Mouse (Mus musculus): ENCODE data around the gene Prps1. TPM values are rescaled to one million over a fixed set of nuclear protein-coding genes. Genes with fewer than 3 reads are reported as not detected.
"Not testable (repeated sequence)": the region's sequence is repeated elsewhere in the genome, so short reads cannot be mapped to it uniquely, and the experiment has no call there.

Prps1 gene
- polyA plus RNA-seq, 1 experiment = 17.8 TPM

DNA sequence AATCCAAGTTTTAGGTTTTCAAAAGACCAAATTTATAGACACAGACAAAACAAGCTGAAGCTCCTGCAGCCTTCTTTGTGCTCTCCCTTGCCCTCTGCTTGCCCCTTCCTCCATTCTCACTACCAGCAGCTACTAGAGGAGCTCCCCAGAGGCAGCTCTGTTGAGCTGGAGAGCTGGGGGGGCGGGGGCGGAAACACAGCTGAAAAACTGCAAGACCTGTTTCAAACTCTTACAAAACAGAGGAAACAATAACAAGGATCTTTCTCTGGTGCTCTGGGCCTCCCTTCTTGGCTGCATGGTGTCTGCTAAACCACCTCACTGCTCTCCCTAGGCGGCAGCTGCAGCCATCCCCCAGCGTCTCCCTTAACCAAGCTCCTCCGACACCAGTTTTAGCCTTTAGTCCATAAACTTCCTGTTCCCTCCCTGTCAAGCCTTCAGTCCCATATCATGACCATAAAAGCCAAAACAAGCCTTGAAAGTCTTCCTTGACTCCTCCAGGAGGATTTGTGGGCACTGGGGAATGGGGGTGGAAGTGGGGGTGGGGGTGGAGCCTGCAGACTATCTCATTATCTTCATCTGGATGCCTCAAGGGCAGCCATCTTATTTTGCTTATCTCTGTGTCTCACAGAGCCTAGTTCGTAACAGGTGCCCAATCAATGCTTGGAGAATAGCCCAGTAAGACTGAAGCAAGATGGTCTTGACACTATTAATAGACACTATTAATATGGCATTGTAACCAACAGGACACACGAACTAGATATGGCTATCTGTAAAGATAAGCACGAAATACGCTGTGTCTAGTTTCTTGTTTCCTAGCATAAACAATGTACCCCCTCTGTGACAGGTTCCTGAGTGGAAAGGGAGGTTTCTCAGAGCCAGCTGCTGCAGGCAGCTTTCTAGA lies 45.2 kb downstream of the Prps1 start:
- no peak for DNase-seq (ENCODE audit: low read depth)

DNA sequence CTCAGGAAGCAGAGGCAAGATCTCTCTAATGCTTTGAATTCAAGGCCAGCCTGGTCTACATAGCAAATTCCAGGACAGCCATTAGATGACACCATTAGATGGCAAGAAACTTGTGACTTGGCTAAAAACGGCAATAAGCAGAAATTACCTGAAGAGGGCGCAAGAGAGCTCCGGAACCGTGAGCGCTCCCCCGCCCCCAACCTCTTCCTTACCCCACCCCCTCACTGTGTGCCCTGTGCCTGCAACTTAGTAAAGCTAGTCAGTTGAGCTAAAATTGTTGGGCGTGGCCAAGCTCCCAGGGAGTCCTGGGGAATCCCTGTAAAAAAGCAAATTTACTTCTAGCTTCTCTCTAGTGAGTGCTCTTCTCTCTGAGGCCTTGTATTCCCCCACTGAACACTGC lies 47.5 kb downstream of the Prps1 start:
- DNase-seq (ENCODE audit: low read depth) = no peak

DNA sequence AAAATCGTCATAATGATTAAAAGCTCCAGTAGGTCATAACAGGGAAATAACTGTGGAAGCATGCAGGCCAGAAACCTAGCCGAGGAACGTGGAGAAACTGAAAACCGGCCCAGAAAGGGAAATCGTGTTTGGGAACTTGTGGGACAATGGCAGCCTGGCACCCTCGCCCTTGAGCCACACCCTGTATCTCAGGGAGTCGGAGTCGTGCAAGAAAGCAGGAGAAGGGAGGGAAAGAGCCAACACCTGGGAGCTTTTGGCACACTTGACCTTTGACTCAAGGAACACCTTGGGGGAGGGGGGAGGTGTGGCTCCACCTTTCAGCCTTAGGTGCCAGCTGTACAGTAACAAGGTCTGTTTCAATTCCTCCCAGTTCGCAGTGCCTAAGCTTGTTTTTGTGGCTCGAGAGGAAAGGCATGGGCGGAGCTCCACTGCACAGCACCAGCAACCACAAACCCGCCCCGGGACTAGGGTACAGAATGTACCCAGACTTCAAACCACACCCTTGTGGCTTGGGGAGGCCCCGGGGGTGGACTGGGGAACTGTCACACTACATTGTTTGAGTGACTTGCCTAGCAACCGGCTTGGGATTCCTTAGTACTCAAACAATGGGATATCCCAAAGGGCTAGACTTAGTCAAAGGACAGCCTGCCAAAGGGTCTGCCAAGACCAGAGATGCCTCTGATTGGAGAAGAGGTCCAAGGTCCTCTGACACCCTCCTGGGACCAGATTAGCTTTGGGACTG lies 49.3 kb downstream of the Prps1 start:
- DNase-seq (ENCODE audit: low read depth) = no peak

DNA sequence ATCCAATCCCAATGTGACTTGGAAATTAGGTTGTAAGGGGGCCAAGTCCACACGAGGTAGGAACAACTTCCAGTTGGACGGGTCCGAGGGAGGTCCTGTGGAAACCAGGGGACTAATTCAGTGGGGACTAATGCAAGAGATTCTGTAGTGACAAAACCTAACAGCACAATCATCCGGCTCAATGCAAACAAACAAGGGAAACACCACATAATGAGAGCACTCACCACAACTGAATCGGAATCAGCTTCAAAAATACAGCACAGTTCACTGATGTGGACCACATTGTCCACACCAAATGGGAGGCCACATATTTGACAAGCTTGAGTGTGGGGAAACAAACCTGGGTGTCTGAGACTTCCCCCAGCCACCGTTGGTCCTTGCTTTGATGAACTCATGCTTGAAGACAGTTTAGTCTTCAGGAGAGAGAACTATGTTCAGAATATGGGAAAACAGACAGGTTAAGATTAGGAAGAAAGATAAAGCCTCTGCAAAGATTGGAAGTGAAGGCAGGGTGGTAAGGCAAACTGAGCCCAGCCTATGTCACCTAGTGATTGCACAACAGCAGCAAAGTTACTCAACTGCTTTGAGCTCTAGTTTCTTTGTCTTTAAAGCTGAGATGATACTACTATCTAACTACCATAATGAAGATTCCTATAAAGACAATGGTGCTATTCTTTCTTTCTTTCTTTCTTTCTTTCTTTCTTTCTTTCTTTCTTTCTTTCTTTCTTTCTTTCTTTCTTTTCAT lies 50.2 kb downstream of the Prps1 start:
- no peak for DNase-seq (ENCODE audit: low read depth)

DNA sequence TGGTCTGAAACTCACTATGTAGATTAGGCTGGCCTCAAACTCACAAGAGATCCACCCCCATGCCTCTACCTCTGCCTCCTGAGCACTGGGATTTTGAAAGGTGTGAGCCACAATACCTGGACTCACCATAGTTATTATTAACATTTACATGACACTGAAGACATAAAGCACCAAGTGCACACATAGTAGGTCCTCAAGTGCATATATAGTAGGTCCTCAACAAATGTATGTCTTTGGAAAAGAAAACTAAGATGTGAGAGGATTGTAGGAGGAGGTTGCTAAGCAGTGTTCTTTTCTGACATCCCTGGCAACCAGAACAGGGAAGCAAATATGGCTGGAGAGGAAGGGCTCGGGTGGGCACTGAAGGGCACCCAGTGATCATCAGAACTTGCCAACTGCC lies 51.0 kb downstream of the Prps1 start:
- DNase-seq (ENCODE audit: low read depth) = no peak

DNA sequence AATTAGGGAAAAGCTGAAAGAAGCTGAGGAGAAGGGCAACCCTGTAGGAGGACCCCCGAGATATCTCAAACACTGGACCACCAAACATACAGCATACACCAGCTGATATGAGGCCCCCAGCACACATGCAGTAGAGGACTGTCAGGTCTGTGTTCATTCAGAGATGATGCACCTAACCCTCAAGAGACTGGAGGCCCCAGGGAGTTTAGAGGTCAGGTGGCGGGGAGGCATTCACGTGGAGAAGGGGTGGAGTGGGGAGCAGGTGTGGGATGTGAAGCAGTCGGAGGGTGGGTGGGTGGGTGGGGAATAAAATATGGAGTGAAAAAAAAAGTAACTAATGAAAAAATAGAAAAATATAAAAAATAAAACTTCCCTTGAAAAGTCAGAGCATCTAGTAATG lies 52.4 kb downstream of the Prps1 start:
- not testable (repeated sequence) for DNase-seq (ENCODE audit: low read depth)

DNA sequence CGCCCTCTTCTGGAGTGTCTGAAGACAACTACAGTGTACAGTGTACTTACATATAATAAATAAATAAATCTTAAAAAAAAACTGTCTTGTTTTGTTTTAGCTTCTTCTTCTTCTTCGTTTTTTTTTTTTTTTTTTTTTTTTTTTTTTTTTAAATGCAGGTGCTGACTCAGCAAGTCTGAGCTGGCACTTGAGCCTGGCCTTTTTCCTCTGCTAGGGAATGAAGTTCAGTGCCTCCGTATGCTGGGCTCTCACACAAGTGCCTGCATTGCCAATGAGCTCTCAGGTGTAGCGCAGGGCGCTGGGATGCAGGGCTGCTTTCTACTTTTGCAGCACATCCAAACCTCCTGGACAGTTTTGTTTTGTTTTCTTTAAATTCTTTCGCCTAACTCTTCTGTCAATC lies 53.4 kb downstream of the Prps1 start:
- no peak for DNase-seq (ENCODE audit: low read depth)

DNA sequence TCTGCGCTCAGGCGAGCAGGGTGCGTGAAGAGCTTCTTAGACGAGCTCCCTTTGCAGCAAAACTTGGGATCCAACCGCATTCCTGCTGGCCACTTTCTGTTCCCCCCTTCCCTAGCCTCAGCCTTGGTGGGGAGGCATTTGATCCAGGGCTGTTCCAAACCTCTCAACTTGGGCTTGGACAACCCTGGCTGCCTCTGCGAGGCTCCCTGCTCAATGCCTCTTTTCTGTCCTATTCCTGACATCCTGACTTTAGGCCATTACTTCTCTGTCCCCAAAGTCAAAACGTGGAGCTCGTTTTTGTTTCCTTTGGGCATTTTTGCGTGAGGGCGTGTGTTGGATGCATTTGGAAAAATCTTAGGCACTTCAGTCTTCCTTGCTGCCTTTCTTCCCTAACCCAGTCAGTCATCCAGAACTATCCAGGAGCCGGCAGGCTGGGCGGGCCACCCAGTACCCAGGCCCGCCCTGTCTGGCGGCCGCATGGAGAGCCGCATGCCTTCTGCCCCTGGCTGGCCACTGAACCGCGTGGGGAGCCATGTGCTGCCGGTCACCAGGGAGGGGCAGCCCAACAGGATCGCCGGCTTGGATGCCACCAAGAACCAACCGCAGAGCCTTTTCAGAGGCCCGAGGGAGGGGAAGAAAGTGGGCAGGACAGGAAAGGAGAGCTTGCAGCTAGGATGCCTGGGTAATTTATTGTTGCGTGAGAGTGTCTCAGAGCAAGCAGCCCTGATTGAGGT lies 54.5 kb downstream of the Prps1 start:
- DNase-seq (ENCODE audit: low read depth) = no peak

DNA sequence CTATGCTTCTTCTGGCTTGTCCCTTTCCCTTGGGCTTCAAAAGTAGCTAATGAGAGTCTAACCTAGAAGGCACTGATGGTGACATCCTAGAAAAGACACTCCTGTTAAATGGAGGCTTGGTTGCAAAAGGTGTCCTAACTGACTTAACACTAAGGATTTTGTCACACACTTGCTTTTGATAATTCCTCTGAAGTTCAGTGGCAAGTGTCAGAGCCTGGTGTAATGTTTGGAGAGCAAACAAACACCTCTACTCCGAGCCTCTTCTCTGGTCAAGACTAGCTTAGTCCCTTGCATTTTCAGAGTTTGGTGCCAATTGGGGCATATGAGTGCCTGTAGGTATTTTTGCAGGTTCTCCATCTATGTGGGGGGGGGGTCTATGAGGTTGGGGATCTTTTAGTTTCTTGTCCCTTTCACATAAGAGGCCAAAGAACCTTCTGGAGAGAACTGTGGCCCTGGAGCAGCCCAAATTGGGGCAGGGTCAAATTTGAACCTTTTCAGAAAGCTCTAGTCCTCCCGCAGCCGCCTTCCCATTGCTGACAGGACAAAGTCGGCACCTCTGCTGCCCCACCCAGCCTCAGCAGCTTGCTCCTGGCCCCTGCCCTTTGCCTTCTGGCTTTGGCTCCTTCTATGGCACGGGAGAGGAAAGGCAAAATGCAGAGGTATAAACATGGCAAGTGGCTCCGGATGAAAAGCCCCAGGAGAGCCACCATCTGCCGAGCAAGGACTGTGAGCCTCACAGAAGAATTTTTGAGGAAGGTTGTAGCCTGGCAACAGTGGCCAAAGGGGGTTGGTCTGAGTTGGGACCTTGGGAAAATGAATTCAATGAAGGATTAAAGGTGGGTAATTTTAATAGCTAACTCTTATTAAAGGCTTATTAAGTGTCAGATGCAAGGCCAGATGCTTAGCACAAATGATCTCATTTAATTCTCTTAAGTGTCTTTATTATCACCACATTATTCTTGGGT lies 55.6 kb downstream of the Prps1 start:
- no peak for DNase-seq (ENCODE audit: low read depth)

DNA sequence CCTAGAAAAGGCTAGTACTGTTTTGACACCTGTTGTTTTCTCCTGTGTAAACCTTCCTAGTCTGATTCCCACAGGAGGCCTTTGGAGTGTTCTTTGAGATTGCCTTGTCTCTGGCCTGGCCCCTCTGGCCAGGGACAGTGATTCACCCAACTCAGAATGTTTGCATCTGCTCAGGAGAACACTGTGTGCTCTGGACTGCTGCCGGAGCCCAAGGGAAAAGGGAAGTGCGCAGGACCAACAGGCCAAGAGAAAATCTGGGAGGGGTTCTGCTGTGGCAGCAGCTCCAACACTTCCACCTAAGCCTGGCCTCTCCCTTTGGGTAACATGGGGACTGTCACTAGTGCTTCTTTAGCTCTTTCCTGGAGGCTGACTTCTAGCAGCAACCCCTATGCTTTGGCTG lies 57.0 kb downstream of the Prps1 start:
- no peak for DNase-seq (ENCODE audit: low read depth)

DNA sequence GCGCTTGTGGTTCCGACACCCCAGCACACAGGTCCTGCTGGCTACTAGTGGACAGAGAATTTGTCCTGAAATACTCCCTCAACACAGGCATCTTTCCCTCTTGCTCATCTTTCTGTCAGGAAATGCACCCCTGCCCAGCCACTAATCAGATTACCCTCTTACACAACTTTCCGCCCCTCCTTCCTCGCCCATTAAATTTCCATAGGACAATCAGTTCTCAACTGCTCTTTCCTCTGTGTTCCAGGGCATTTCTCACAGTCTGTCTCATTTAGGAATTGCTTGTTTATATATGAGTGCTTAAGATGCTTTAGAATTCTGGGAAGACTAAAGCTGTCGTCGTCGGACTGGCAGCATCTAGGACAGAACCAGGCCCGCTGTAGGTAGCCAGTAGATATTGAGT lies 61.9 kb downstream of the Prps1 start:
- DNase-seq (ENCODE audit: low read depth) = no peak

DNA sequence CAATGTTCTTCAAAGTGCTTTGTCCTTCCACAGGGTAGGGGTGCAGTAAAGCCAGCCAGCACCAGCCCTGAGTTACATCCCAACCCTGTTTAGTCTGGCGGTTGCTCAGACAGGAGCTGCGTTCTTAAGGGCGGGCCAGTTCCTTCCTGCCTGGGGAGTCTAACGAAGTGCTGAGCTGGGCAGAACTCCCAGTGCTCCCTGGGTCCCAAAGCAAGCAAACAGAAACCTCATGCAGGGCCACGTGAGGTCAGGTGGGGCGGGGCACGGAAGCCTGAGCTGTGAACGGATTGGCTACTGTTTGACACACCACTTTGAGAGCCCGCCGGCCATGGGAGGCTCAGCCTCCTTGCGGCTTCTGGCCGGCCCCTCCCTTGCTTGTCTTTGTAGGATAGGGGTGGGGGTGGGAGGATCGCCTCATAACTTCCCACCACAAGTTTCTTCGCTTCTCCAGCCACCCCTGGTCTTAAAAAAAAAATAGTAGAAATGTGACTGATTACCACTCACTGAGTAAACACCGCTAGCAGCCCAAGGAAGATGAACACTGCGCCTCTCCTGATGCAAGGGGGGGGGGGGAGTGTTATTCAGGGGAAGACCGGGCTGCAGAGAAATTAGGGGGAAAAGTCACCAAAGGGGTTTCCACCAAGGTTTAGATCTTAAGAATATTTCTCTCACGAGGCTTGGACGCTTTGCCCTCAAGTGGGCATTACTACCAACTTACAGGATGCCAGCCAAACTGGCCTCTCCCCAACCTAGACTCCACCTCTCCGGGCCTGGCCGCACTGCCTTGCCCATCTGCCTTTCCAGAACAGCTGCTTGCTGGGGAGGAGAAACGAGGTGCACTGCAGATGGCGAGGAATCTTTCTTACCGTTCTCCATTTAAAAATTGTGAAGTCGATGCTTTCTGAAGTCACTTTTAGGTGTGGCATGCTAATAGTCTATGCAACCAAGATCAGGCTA lies 64.0 kb downstream of the Prps1 start:
- no peak for DNase-seq (ENCODE audit: low read depth)

DNA sequence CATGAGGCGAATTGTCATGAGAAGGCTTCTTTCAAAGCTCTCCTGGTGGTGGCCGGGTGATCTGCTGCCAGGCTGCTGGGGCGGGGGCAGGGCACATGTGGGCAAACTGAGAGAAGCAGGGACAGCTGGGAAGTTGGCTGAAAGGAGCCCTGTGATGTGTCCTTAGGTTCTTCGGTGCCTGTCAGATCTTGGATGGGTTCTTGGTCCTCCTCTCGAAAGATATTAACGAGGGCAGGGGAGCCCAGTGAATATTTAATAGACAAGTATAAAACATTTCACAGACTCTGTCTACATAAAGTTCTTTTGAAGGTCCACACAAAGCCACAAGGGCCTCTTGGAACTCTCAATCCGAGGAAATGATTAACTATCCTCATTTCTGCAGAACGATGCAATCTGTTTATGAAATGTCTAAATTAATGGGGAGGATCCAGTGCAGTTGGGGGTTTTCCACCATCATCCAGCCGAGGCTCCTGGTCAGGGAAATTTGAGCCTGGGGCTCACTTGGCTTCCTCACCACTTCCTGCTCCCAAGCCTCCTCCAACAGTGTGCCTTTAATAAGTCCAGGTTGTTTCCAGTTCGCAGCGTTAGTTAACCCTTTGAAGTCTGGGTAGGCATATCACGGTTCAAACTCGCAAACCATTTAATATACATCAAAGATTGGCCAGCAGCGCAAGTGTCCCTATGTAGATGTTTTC lies 65.8 kb downstream of the Prps1 start:
- DNase-seq (ENCODE audit: low read depth) = no peak

DNA sequence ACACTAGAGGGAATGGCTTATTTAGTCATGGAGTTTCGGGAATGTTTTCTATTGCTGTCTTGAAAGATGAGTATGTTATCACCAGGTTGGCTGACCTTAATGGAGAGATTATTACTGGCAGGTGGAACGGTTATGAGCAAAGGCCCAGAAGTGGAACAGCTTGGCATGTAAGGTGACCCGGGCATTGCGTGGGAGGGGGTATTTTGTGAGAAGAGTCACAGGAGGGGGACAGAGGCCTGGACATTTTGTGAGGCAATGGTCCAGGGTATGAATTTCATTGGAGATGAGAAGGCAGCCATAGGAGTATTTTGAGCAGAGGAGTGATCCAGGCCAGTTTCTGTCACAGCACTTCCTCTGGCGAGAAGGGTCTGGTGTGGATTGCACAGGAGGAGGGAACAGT lies 67.8 kb downstream of the Prps1 start:
- DNase-seq (ENCODE audit: low read depth) = no peak

Measured in gonadal fat pad, adult 2 months (tissue).